Mouse (Mus musculus): Measurements from ENCODE around the gene Gm20388.

DNA sequence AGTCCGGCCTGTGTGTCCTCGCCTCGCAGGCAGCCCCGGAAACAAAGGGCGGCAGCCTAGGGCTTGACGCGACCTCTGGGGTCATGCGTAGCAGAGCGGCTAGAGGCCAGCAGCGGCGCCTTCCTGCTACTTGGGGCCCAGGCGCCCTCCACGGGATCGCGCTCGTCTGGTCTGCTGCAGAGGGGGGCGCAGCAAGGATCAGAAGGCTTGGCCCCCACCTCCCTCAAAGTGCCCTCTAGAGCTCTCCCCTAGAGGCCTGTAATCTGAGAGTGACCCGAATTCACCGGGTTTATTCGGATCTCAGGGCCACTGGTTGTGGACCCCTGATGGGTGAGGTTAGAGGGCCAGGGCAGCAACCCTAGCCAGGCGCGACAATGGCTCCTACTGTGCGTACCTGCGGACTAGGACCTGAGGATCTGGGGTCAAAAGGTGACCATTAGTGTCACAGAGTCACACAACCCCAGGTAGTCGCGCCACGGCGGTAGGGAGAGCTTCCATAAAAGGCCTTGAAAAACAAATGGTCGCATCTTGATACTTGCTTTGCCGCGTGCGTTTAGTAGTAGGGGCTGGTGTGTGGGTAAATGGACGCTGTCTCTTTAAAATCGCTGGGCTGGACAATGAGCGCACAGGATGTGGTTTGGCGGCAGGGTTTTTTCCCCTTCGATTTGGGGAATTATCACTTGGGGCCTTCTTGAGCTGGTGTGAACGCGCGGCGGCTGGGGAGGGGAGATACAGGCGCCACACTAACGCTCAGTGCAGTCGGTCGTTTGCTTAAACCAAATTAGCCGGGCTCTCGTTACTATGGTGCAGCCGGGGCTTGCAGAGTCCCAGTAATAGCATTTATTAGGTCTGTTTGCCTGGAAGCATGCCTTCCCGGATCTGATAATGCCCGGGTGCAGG, 576.1 kb downstream of the Gm20388 start:
- peak; percentile 41; the same call in 1 of the 2 replicates for TF ChIP-seq POLR2A (IDR thresholded peaks at IDR 0.05; ENCODE audit: borderline replicate concordance, insufficient read depth, low read length)
- no peak for TF ChIP-seq CTCF (IDR thresholded peaks at IDR 0.05; ENCODE audit: borderline replicate concordance, insufficient read depth, low read depth, low read length)
